Mouse (Mus musculus) brain, adult 10 weeks (tissue): ENCODE results near the gene Naglu. TPM values are rescaled to one million over a fixed set of nuclear protein-coding genes. Genes with fewer than 3 reads are reported as not detected.

Experiments
- polyA plus RNA-seq: library from polyadenylated mRNA; stranded (reverse); fragments of 350-450 nt; fragmentation: Illumina TruSeq; extraction: RNeasy Lipid Tissue Mini Kit (QIAGEN cat#74804); gene quantifications from one replicate; pipeline ENCODE4 v1.2.3, GENCODE M21; 2015; ENCODE audit warnings: low read depth, low replicate concordance

Gene Naglu
- polyA plus RNA-seq: 6.4 TPM

GRCm38 (mm10) chr11:101069391-101070188 lies at the start of gene Naglu:
Gene Naglu (plus strand): TSS chr11:101070012.

GRCm38 (mm10) chr11:101078121-101078520 lies 8.3 kb downstream of the Naglu start, which contains the start of gene Hsd17b1:
Gene Hsd17b1 (plus strand): TSS chr11:101078411.

GRCm38 (mm10) chr11:101082208-101083082 lies 12.6 kb downstream of the Naglu start, which contains the start of gene Coasy:
Gene Coasy (plus strand): TSS chr11:101082565.

GRCm38 (mm10) chr11:101086756-101087681 lies 17.2 kb downstream of the Naglu start, which contains the start of gene Mlx:
Gene Mlx (plus strand): TSS chr11:101087277.

GRCm38 (mm10) chr11:101095314-101096024 lies 25.7 kb downstream of the Naglu start, which contains the start of gene Psmc3ip:
Gene Psmc3ip (minus strand): TSS chr11:101095436.

GRCm38 (mm10) chr11:101119761-101120544 lies 50.1 kb downstream of the Naglu start, which contains the start of the genes Retreg3 and Tubg1:
Gene Retreg3 (minus strand): TSS chr11:101119893.
Gene Tubg1 (plus strand): TSS chr11:101119938.

Other genes with a start within 250 kb of the Naglu start
- gene Stat5b, start 219.3 kb upstream of the Naglu start, polyA plus RNA-seq: 16.9 TPM
- gene Stat5a, start 210.7 kb upstream of the Naglu start, polyA plus RNA-seq: 1.1 TPM
- 26.4 TPM for gene Stat3, start 130.5 kb upstream of the Naglu start, polyA plus RNA-seq
- 12.8 TPM for gene Cavin1, start 99.1 kb upstream of the Naglu start, polyA plus RNA-seq
- gene Atp6v0a1, start 60.6 kb upstream of the Naglu start, polyA plus RNA-seq: 258 TPM
- not detected for gene Hsd17b1, start 8.4 kb downstream of the Naglu start, polyA plus RNA-seq
- 25.5 TPM for gene Coasy, start 12.6 kb downstream of the Naglu start, polyA plus RNA-seq
- 77.5 TPM for gene Mlx, start 17.3 kb downstream of the Naglu start, polyA plus RNA-seq
- 3.9 TPM for gene Psmc3ip, start 25.4 kb downstream of the Naglu start, polyA plus RNA-seq
- gene Retreg3, start 49.9 kb downstream of the Naglu start, polyA plus RNA-seq: 62.6 TPM
- gene Tubg1, start 49.9 kb downstream of the Naglu start, polyA plus RNA-seq: 52.4 TPM
- gene Tubg2, start 85.9 kb downstream of the Naglu start, polyA plus RNA-seq: 62.0 TPM
- gene Cntnap1, start 100.5 kb downstream of the Naglu start, polyA plus RNA-seq: 98.9 TPM
- gene Plekhh3, start 101.3 kb downstream of the Naglu start, polyA plus RNA-seq: 7.8 TPM
- not detected for gene Ccr10, start 105.4 kb downstream of the Naglu start, polyA plus RNA-seq
- gene Ezh1, start 156.5 kb downstream of the Naglu start, polyA plus RNA-seq: 42.2 TPM
- gene Ramp2, start 176.0 kb downstream of the Naglu start, polyA plus RNA-seq: 28.6 TPM
- 94.4 TPM for gene Vps25, start 183.7 kb downstream of the Naglu start, polyA plus RNA-seq
- 4.8 TPM for gene Wnk4, start 190.6 kb downstream of the Naglu start, polyA plus RNA-seq
- gene Cntd1, start 209.0 kb downstream of the Naglu start, polyA plus RNA-seq: 0.58 TPM
- gene Coa3, start 209.1 kb downstream of the Naglu start, polyA plus RNA-seq: 223 TPM
- gene Becn1, start 232.3 kb downstream of the Naglu start, polyA plus RNA-seq: 183 TPM
- 106 TPM for gene Psme3, start 246.2 kb downstream of the Naglu start, polyA plus RNA-seq